Mouse (Mus musculus): ENCODE measurements around the gene Jak3.

DNA sequence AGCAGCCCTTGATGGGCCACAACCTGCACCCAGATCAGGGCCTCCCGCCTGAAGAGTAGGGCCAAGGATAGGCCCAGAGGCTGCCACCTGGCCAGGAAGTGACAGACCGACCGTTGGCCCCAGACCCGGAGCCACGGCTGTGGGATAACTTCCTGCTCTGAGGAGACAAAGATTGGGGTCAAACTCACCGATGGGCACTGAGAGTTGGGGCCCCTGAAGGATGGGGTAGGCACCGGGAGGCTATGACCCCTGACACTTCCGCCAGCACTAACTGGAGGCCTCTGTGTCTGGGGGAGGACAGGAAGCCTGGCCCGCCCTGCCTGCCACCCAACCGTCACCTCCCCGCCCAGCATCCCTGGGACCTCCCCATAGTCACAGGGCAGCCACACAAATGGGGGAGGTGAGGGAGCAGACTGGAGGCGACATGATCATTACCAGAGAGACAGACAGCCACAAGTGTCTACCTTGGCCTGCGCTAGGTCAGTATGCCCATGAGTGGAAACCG lies 47.0 kb downstream of the Jak3 start:
- TF ChIP-seq POLR2A (IDR thresholded peaks at IDR 0.05; ENCODE audit: control insufficient read depth, extremely low read depth, insufficient read depth, low read length, poor library complexity) = peak; percentile 69; the same call in 1 of the 2 replicates
- no peak for TF ChIP-seq CTCF (IDR thresholded peaks at IDR 0.05; ENCODE audit: borderline replicate concordance, control insufficient read depth, extremely low read depth, insufficient read depth, low read length, poor library complexity)
